Mouse (Mus musculus): Measurements from ENCODE around the gene Atp6v0a4. TPM values are rescaled to one million over a fixed set of nuclear protein-coding genes. Genes with fewer than 3 reads are reported as not detected.

The Atp6v0a4 gene
- polyA plus RNA-seq, 1 experiment: 259 TPM

DNA sequence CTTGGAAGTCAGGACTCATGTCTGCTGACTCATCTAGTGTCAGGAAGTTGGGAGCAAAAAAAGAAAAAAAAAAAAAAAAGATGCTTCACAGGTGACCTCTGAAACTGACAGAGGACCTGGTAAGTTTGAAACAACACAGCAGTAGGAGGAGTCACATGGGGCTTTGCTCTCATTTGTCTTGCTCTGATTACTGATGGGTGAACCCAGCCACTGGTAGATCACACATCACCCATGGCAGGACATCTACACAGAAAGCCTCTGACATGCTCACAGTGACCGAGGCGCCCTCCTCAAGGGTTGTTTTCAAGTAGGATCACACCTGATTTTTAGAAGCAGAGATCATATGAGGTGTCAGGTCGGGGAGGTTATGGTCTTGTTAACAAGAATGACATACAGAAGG, 1.1 kb upstream of the Atp6v0a4 start:
- Histone ChIP-seq H3K4me3 (ENCODE audit: insufficient read depth, low read depth, low read length) (no peak overlapping the region), H3K4me1 (ENCODE audit: control insufficient read depth, insufficient read depth, low read length) (peaks cover 10% of the 10 kb centered on the region; the same call in 1 of the 2 replicates), H3K36me3 (ENCODE audit: control insufficient read depth, insufficient read depth, low read length) (no peaks in the 10 kb centered on the region), H3K27ac (ENCODE audit: insufficient read depth, low read depth, low read length) (peak overlapping the region; percentile 4; the same call in 1 of the 2 replicates), H3K27me3 (replicated peaks; ENCODE audit: control insufficient read depth, insufficient read depth, low read length) (no peaks in the 10 kb centered on the region)
- no peak for TF ChIP-seq POLR2A (IDR thresholded peaks at IDR 0.05; ENCODE audit: low read depth, low read length)
- no peak for TF ChIP-seq CTCF (conservative IDR thresholded peaks at IDR 0.05; ENCODE audit: insufficient read depth, insufficient read length, low read depth, low read length)
- 83% methylated on average over 3 of the region's 3 CpGs for WGBS
- DNase-seq: peak; percentile 82

GRCm38 (mm10) chr6:38124882-38125281, 496 bp upstream of the Atp6v0a4 start:
- no peak for DNase-seq
- H3K4me1 ChIP-seq (ENCODE audit: control insufficient read depth, insufficient read depth, low read length): peaks cover 13% of the 10 kb centered on the region; the same call in 1 of the 2 replicates
- no peaks in the 10 kb centered on the region for H3K27me3 ChIP-seq (replicated peaks; ENCODE audit: control insufficient read depth, insufficient read depth, low read length)
- WGBS: 54% methylated on average over 5 of the region's 5 CpGs
- TF ChIP-seq CTCF (conservative IDR thresholded peaks at IDR 0.05; ENCODE audit: insufficient read depth, insufficient read length, low read depth, low read length) (no peak), POLR2A (IDR thresholded peaks at IDR 0.05; ENCODE audit: low read depth, low read length) (no peak)
- H3K27ac ChIP-seq (ENCODE audit: insufficient read depth, low read depth, low read length): peak overlapping the region; percentile 100
- no peaks in the 10 kb centered on the region for H3K36me3 ChIP-seq (ENCODE audit: control insufficient read depth, insufficient read depth, low read length)
- H3K4me3 ChIP-seq (ENCODE audit: insufficient read depth, low read depth, low read length): no peak overlapping the region

GRCm38 (mm10) chr6:38123471-38124206, 747 bp downstream of the Atp6v0a4 start:
- Histone ChIP-seq H3K27me3 (replicated peaks; ENCODE audit: control insufficient read depth, insufficient read depth, low read length) (no peaks in the 10 kb centered on the region), H3K27ac (ENCODE audit: insufficient read depth, low read depth, low read length) (peak overlapping the region; percentile 100), H3K36me3 (ENCODE audit: control insufficient read depth, insufficient read depth, low read length) (no peaks in the 10 kb centered on the region), H3K4me1 (ENCODE audit: control insufficient read depth, insufficient read depth, low read length) (peaks cover 24% of the 10 kb centered on the region), H3K4me3 (ENCODE audit: insufficient read depth, low read depth, low read length) (peak overlapping the region; percentile 60)
- peak; percentile 54 for DNase-seq
- TF ChIP-seq CTCF (conservative IDR thresholded peaks at IDR 0.05; ENCODE audit: insufficient read depth, insufficient read length, low read depth, low read length) (no peak), POLR2A (IDR thresholded peaks at IDR 0.05; ENCODE audit: low read depth, low read length) (no peak)
- 33% methylated on average over 18 of the region's 18 CpGs for WGBS

- Histone ChIP-seq H3K4me1 (ENCODE audit: control insufficient read depth, insufficient read depth, low read length) (peaks cover 24% of the 10 kb centered on the region), H3K36me3 (ENCODE audit: control insufficient read depth, insufficient read depth, low read length) (no peaks in the 10 kb centered on the region), H3K27ac (ENCODE audit: insufficient read depth, low read depth, low read length) (peak overlapping the region; percentile 100), H3K4me3 (ENCODE audit: insufficient read depth, low read depth, low read length) (peak overlapping the region; percentile 48), H3K27me3 (replicated peaks; ENCODE audit: control insufficient read depth, insufficient read depth, low read length) (no peaks in the 10 kb centered on the region)
- WGBS: 28% methylated on average over 6 of the region's 6 CpGs
- TF ChIP-seq POLR2A (IDR thresholded peaks at IDR 0.05; ENCODE audit: low read depth, low read length) (peak; percentile 46), CTCF (conservative IDR thresholded peaks at IDR 0.05; ENCODE audit: insufficient read depth, insufficient read length, low read depth, low read length) (no peak)
- peak; percentile 83 for DNase-seq
Observed at GRCm38 (mm10) chr6:38122791-38123190, 1.6 kb downstream of the Atp6v0a4 start.

DNA sequence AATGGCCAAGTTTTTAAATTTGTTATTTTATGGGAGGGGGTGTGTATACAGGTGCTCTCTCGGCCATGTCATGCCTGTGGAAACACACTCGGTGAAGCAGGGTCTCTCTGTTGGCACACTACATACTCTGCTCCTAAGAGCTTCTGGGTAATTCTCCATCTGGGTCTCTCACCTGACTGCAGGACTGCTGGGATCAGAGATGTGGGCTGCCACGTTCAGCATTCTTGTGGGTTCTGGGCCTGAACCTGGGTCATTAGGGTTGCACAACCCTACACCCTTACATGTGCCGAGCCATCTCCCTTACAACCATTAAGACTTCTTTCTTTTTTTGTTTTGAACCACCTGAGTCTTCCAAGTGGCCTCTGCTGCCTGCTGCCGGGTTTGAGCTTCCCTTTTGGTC, 2.5 kb downstream of the Atp6v0a4 start:
- Histone ChIP-seq H3K27ac (ENCODE audit: insufficient read depth, low read depth, low read length) (peak overlapping the region; percentile 100), H3K4me3 (ENCODE audit: insufficient read depth, low read depth, low read length) (peak overlapping the region; percentile 10; the same call in 1 of the 2 replicates), H3K36me3 (ENCODE audit: control insufficient read depth, insufficient read depth, low read length) (no peaks in the 10 kb centered on the region), H3K27me3 (replicated peaks; ENCODE audit: control insufficient read depth, insufficient read depth, low read length) (no peaks in the 10 kb centered on the region), H3K4me1 (ENCODE audit: control insufficient read depth, insufficient read depth, low read length) (peaks cover 24% of the 10 kb centered on the region)
- TF ChIP-seq CTCF (conservative IDR thresholded peaks at IDR 0.05; ENCODE audit: insufficient read depth, insufficient read length, low read depth, low read length) (no peak), POLR2A (IDR thresholded peaks at IDR 0.05; ENCODE audit: low read depth, low read length) (no peak)
- 32% methylated on average over 5 of the region's 5 CpGs for WGBS
- DNase-seq: peak; percentile 50

DNA sequence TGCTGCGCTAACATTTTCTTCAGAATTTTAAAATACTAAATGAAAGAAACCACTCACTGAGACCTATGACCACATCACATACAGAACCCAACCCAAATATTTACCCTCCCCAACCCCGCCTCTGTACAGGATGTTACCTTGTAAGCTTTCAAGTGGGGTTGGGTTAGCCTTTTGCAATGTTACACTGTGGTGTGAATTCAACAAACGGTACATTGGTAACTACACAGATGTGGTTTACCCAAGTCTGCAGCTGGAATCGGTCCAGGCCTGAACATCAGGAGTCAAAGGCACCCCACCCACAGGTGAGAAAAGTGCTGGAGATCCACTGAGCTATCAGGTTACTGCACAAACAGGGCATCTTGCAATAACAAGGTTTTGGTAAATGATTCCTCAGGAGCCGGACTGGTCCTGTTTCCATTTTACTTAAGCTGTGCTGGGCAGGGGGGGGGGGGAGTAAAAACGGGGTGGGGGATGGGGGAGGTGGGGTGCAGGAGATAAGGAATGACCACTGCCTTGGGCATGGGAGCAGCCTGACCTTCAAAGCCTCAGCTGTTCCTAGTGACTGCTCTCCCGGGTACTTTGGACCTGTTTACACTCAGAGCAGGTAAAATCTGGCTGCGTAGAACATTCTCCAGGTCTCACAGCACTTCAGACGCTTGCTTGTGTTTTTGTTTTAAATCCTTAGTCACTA, 3.6 kb downstream of the Atp6v0a4 start:
- no peak for TF ChIP-seq POLR2A (IDR thresholded peaks at IDR 0.05; ENCODE audit: low read depth, low read length)
- no peak for TF ChIP-seq CTCF (conservative IDR thresholded peaks at IDR 0.05; ENCODE audit: insufficient read depth, insufficient read length, low read depth, low read length)
- WGBS: 25% methylated on average over 9 of the region's 9 CpGs
- H3K4me1 ChIP-seq (ENCODE audit: control insufficient read depth, insufficient read depth, low read length): peaks cover 24% of the 10 kb centered on the region

DNA sequence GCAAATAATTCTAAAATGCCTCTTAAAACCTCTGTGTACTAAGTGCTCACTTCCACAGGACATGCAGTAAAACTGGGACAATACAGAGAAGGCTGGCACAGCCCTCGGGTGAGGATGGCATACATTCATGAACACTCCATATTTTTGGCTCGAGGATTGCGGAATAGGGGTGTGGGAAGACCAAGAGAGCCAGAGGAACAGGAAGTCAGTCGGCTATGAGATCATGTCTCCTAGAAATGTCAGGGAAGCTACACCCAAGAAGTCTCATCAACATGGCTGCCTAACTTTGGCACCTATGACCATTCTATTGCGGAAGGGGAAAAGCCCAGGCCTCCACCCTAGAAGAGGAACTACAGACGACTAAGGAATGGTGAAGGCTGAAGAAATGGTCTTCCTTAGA, 6.0 kb downstream of the Atp6v0a4 start:
- H3K27ac ChIP-seq (ENCODE audit: insufficient read depth, low read depth, low read length): no peak overlapping the region; the same call in 1 of the 2 replicates
- no peak for TF ChIP-seq CTCF (conservative IDR thresholded peaks at IDR 0.05; ENCODE audit: insufficient read depth, insufficient read length, low read depth, low read length)
- TF ChIP-seq POLR2A (IDR thresholded peaks at IDR 0.05; ENCODE audit: low read depth, low read length): no peak
- no peak overlapping the region for H3K4me3 ChIP-seq (ENCODE audit: insufficient read depth, low read depth, low read length)
- H3K36me3 ChIP-seq (ENCODE audit: control insufficient read depth, insufficient read depth, low read length): no peaks in the 10 kb centered on the region
- no peaks in the 10 kb centered on the region for H3K27me3 ChIP-seq (replicated peaks; ENCODE audit: control insufficient read depth, insufficient read depth, low read length)
- DNase-seq: no peak
- H3K4me1 ChIP-seq (ENCODE audit: control insufficient read depth, insufficient read depth, low read length): peaks cover 24% of the 10 kb centered on the region
- 87% methylated on average over 6 of the region's 6 CpGs for WGBS

More for the DNA sequence above, 3.6 kb downstream of the Atp6v0a4 start:
- Histone ChIP-seq H3K36me3 (ENCODE audit: control insufficient read depth, insufficient read depth, low read length) (no peaks in the 10 kb centered on the region), H3K27ac (ENCODE audit: insufficient read depth, low read depth, low read length) (peak overlapping the region; percentile 99), H3K27me3 (replicated peaks; ENCODE audit: control insufficient read depth, insufficient read depth, low read length) (no peaks in the 10 kb centered on the region), H3K4me3 (ENCODE audit: insufficient read depth, low read depth, low read length) (no peak overlapping the region)
- peak; percentile 91 for DNase-seq
